Mouse (Mus musculus): ENCODE measurements at regions not wholly inside any gene's neighbourhood (a gene's known extent, or its start where the extent isn't known, plus 50 kb on each side); places are given as distances from the start of the nearest gene placed in this dataset.
A peak's percentile ranks its signal among the peaks of the same experiment; 100 is the strongest.
"Not testable (repeated sequence)": the region's sequence is repeated elsewhere in the genome, so short reads cannot be mapped to it uniquely, and the experiment has no call there.

- DNase-seq, result no peak
- intact Hi-C loops (cut with DNase I), result no loop called here
- Histone ChIP-seq H3K27ac (peak overlapping the region; percentile 43; the same call in 1 of the 2 replicates), H3K4me3 (no peak overlapping the region; the same call in 1 of the 2 replicates)
- no peak for TF ChIP-seq CTCF (IDR thresholded peaks at IDR 0.05)
These were observed 94.7 kb upstream of the Fam181b start for GRCm38 (mm10) chr7:92984701-92985682.

- no peak for DNase-seq
- TF ChIP-seq CTCF (IDR thresholded peaks at IDR 0.05), result no peak
- no peak overlapping the region for H3K27ac ChIP-seq
- intact Hi-C loops (cut with DNase I), result no loop called here
- H3K4me3 ChIP-seq, result no peak overlapping the region
These were observed 94.0 kb upstream of the Fam181b start for GRCm38 (mm10) chr7:92985683-92986070.

- Histone ChIP-seq H3K4me3 (no peak overlapping the region), H3K27ac (no peak overlapping the region)
- no peak for TF ChIP-seq CTCF (IDR thresholded peaks at IDR 0.05)
- DNase-seq, result no peak
- intact Hi-C loops (cut with DNase I), result no loop called here
These were observed 80.8 kb upstream of the Fam181b start for GRCm38 (mm10) chr7:92998886-92999285.

- H3K4me3 ChIP-seq; intact Hi-C loops (cut with DNase I): not testable (repeated sequence)
- H3K27ac ChIP-seq, result peak overlapping the region; percentile 24; the same call in 1 of the 2 replicates
- peak; percentile 27 for DNase-seq
These were observed 72.9 kb upstream of the Fam181b start for GRCm38 (mm10) chr7:93006694-93007231.

GRCm38 (mm10) chr7:93007721-93008120 lies 71.9 kb upstream of the Fam181b start:
- no peak for DNase-seq
- no peak for TF ChIP-seq CTCF (IDR thresholded peaks at IDR 0.05)
- Histone ChIP-seq H3K4me3 (no peak overlapping the region), H3K27ac (no peak overlapping the region)
- intact Hi-C loops (cut with DNase I), result no loop called here

GRCm38 (mm10) chr7:93019390-93019789 lies 60.3 kb upstream of the Fam181b start:
- Histone ChIP-seq H3K4me3 (no peak overlapping the region), H3K27ac (no peak overlapping the region)
- intact Hi-C loops (cut with DNase I), result no loop called here
- no peak for DNase-seq
- no peak for TF ChIP-seq CTCF (IDR thresholded peaks at IDR 0.05)

GRCm38 (mm10) chr7:93023489-93024130 lies 56.1 kb upstream of the Fam181b start:
- intact Hi-C loops (cut with DNase I), result no loop called here
- Histone ChIP-seq H3K27ac (no peak overlapping the region), H3K4me3 (no peak overlapping the region)
- TF ChIP-seq CTCF (IDR thresholded peaks at IDR 0.05), result no peak
- no peak for DNase-seq

- Histone ChIP-seq H3K4me3 (no peak overlapping the region), H3K27ac (no peak overlapping the region)
- TF ChIP-seq CTCF (IDR thresholded peaks at IDR 0.05), result no peak
- intact Hi-C loops (cut with DNase I), result no loop called here
- DNase-seq, result no peak
These were observed 53.4 kb upstream of the Fam181b start for GRCm38 (mm10) chr7:93026231-93026630.
